Mouse (Mus musculus) kidney, embryonic 14.5 days (tissue): ENCODE measurements around the gene Pltp. TPM values are rescaled to one million over a fixed set of nuclear protein-coding genes. Genes with fewer than 3 reads are reported as not detected.
"Not testable (repeated sequence)": the region's sequence is repeated elsewhere in the genome, so short reads cannot be mapped to it uniquely, and the experiment has no call there.

Experiments used
- ATAC-seq: fragments of 200-750 bp; cut with Nextera tagmentation; 2 replicates; pipeline ENCODE4 v1.8.0; 2017; ENCODE audit warnings: moderate number of reproducible peaks, mild to moderate bottlenecking, moderate TSS enrichment, moderate library complexity; ENCODE audit not compliant: low FRiP score, low TSS enrichment
- H3K27ac ChIP-seq: fragments of 300-500 bp; sonication (generic); 2 replicates; pipeline ENCODE4 v1.5.1; 2014; ENCODE audit warnings: low read depth, mild to moderate bottlenecking, low read length, moderate library complexity, mixed read lengths
- H3K27me3 ChIP-seq: fragments of 300-500 bp; sonication (generic); 2 replicates; pipeline ENCODE4 v1.6.1; 2014; ENCODE audit warnings: mild to moderate bottlenecking, low read length; ENCODE audit not compliant: control insufficient read depth, insufficient read depth
- H3K36me3 ChIP-seq: fragments of 300-500 bp; sonication (generic); 2 replicates; pipeline ENCODE4 v1.6.1; 2014; ENCODE audit warnings: low read length, mixed read lengths; ENCODE audit not compliant: control insufficient read depth, insufficient read depth
- H3K4me1 ChIP-seq: fragments of 300-500 bp; sonication (generic); 2 replicates; pipeline ENCODE4 v1.6.1; 2014; ENCODE audit warnings: low read length, mixed read lengths; ENCODE audit not compliant: control insufficient read depth, insufficient read depth
- H3K4me2 ChIP-seq: fragments of 300-500 bp; sonication (generic); replicated peaks from 2 replicates; pipeline ENCODE4 v1.6.1; 2014; ENCODE audit warnings: low read depth, mild to moderate bottlenecking, low read length
- H3K4me3 ChIP-seq: fragments of 300-500 bp; sonication (generic); 2 replicates; pipeline ENCODE4 v1.5.1; 2014; ENCODE audit warnings: mild to moderate bottlenecking, low read length
- H3K9ac ChIP-seq: fragments of 300-500 bp; sonication (generic); 2 replicates; pipeline ENCODE4 v1.6.1; 2014; ENCODE audit warnings: low read depth, mild to moderate bottlenecking, low read length, moderate library complexity
- H3K9me3 ChIP-seq: fragments of 300-500 bp; sonication (generic); 2 replicates; pipeline ENCODE4 v1.6.1; 2016; ENCODE audit warnings: low read length; ENCODE audit not compliant: control insufficient read depth
- WGBS: fragments of 180-500 bp; shearing (Covaris S2); extraction: QIAGEN DNeasy Blood & Tissue Kit; methylation state at CpG from one replicate; pipeline ENCODE4 v1.1.7; 2014; 5-methylcytosine and 5-hydroxymethylcytosine counted together
- polyA plus RNA-seq: library from polyadenylated mRNA; unstranded; fragments of >200 nt; fragmentation: Nextera tagmentation; extraction: Ambion mirVana; gene quantifications from 2 replicates; pipeline ENCODE4 v1.2.1, GENCODE M21; 2014

Gene Pltp
- polyA plus RNA-seq, 1 experiment from 2014 or later = 34.6 TPM

DNA sequence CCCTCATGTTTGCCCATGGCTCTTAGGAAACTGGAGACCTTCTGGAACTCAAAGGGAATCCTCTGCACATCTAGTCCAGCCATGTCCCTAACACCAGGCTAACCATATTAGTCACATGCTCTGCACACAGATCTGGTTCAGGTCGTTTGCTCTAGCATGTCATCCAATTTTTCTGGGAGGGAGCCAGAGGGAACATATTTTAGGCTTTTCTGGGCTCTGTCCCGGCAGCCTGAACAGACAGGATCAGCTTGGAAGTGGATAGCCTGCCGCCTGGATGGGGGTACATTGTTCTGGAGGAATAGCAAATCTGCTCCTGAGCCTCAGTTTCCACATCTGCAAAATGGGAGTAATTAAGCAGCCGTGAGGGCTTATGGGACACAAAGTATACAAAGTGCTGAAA lies 3.6 kb upstream of the Pltp start:
- Histone ChIP-seq H3K9me3 (no peaks in the 10 kb centered on the region), H3K4me3 (no peak overlapping the region), H3K4me1 (peaks cover 49% of the 10 kb centered on the region), H3K9ac (no peak overlapping the region), H3K36me3 (no peaks in the 10 kb centered on the region), H3K27ac (peak overlapping the region; percentile 65; the same call in 1 of the 2 replicates), H3K4me2 (no peak overlapping the region), H3K27me3 (peaks cover 17% of the 10 kb centered on the region)
- no peak for ATAC-seq
- 78% methylated on average over 4 of the region's 4 CpGs for WGBS

GRCm38 (mm10) chr2:164859640-164860432 lies 2.3 kb upstream of the Pltp start:
- Histone ChIP-seq H3K9ac (no peak overlapping the region), H3K27me3 (peaks cover 22% of the 10 kb centered on the region), H3K4me2 (0 out of 2 replicates have a peak overlapping the region, but pooled peaks have one; percentile 8), H3K4me1 (peaks cover 52% of the 10 kb centered on the region), H3K36me3 (no peaks in the 10 kb centered on the region), H3K4me3 (no peak overlapping the region), H3K9me3 (no peaks in the 10 kb centered on the region), H3K27ac (peak overlapping the region; percentile 51; the same call in 1 of the 2 replicates)
- peak; percentile 17; the same call in 1 of the 2 replicates for ATAC-seq
- WGBS = 22% methylated on average over 9 of the region's 9 CpGs

DNA sequence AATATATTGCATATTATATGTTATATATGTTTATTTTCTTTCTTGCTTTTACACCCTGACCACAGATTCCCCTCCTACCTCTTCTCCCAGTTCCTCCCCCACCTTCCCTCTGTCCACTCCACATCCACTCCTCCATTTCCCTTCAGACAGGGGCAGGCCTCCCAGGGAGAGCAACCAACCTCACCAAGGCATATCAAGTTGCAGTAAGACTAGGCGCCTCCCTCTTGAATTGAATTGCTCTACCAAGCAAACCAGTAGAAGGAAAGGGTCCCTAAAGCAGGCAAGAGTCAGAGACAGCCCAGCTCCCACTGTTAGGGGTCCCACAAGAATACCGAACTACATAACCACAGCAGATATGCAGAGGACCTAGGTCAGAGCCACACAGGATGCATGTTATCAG lies 1.6 kb upstream of the Pltp start:
- H3K4me3 ChIP-seq = no peak overlapping the region
- peak; percentile 61 for ATAC-seq
- H3K4me1 ChIP-seq = peaks cover 52% of the 10 kb centered on the region
- no peaks in the 10 kb centered on the region for H3K9me3 ChIP-seq
- 24% methylated on average over 2 of the region's 2 CpGs for WGBS
- no peak overlapping the region for H3K9ac ChIP-seq
- H3K4me2 ChIP-seq = 0 out of 2 replicates have a peak overlapping the region, but pooled peaks have one; percentile 8
- H3K27ac ChIP-seq = peak overlapping the region; percentile 51; the same call in 1 of the 2 replicates
- H3K36me3 ChIP-seq = no peaks in the 10 kb centered on the region
- H3K27me3 ChIP-seq = peaks cover 24% of the 10 kb centered on the region

GRCm38 (mm10) chr2:164857842-164858553 lies 487 bp upstream of the Pltp start:
- ATAC-seq = no peak
- no peaks in the 10 kb centered on the region for H3K36me3 ChIP-seq
- peak overlapping the region; percentile 52 for H3K9ac ChIP-seq
- H3K27ac ChIP-seq = no peak overlapping the region
- no peaks in the 10 kb centered on the region for H3K9me3 ChIP-seq
- peak overlapping the region; percentile 92 for H3K4me2 ChIP-seq
- peaks cover 52% of the 10 kb centered on the region for H3K4me1 ChIP-seq
- WGBS = 6% methylated on average over 19 of the region's 19 CpGs
- H3K27me3 ChIP-seq = peaks cover 24% of the 10 kb centered on the region
- H3K4me3 ChIP-seq = peak overlapping the region; percentile 56

- no peak overlapping the region for H3K27ac ChIP-seq
Observed at GRCm38 (mm10) chr2:164856309-164857100, 1.0 kb downstream of the Pltp start.

DNA sequence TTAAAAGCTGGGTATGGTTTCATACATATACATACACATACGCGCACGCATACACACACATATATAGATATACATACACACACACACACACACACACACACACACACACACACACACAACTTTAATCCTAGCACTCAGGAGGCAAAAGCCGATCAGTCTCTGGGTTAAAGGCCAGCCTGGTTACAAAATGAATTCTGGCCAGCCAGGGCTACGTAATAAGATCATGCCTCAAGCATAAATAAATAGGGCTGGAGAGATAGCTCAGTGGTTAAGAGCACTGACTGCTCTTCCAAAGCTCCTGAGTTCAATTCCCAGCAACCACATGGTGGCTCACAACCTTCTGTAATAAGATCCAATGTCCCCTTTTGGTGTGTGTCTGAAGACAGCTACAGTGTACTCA lies 1.9 kb downstream of the Pltp start:
- not testable (repeated sequence) for H3K9ac ChIP-seq, H3K4me3 ChIP-seq, H3K36me3 ChIP-seq, H3K9me3 ChIP-seq, H3K27ac ChIP-seq, ATAC-seq
- peak overlapping the region; percentile 92 for H3K4me2 ChIP-seq
- 80% methylated on average over 5 of the region's 5 CpGs for WGBS
- H3K27me3 ChIP-seq = peaks cover 24% of the 10 kb centered on the region
- peaks cover 38% of the 10 kb centered on the region for H3K4me1 ChIP-seq

More at GRCm38 (mm10) chr2:164856309-164857100, 1.0 kb downstream of the Pltp start:
- peaks cover 24% of the 10 kb centered on the region for H3K27me3 ChIP-seq
- H3K36me3 ChIP-seq = no peaks in the 10 kb centered on the region
- H3K4me3 ChIP-seq = peak overlapping the region; percentile 56
- no peaks in the 10 kb centered on the region for H3K9me3 ChIP-seq
- H3K4me1 ChIP-seq = peaks cover 39% of the 10 kb centered on the region
- H3K9ac ChIP-seq = peak overlapping the region; percentile 52
- WGBS = under 1% methylated on average over 42 of the region's 42 CpGs
- H3K4me2 ChIP-seq = peak overlapping the region; percentile 92
- 0 out of 2 replicates have a peak, but pooled peaks have one; percentile 18 for ATAC-seq

DNA sequence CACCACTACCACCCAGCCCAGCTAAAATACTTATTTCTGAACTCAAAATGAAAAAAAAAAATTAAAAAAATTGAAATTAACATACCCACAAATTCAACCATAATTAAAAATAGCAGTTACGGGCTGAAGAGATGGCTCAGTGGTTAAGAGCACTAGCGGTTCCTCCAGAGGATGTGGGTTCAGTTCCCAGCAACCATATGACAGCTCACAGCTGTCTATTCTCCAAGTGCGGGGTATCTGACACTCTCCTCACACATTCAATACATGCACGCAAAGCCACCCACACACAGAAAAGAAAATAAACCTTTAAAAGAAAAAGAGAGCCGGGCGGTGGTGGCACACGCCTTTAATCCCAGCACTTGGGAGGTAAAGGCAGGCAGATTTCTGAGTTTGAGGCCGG lies 7.5 kb downstream of the Pltp start:
- Histone ChIP-seq H3K4me2 (no peak overlapping the region), H3K27ac (no peak overlapping the region), H3K36me3 (no peaks in the 10 kb centered on the region), H3K9me3 (no peaks in the 10 kb centered on the region), H3K4me3 (no peak overlapping the region), H3K27me3 (peaks cover 4% of the 10 kb centered on the region; the same call in 1 of the 2 replicates), H3K9ac (no peak overlapping the region), H3K4me1 (no peaks in the 10 kb centered on the region)
- ATAC-seq = no peak
- WGBS = 51% methylated on average over 8 of the region's 8 CpGs

DNA sequence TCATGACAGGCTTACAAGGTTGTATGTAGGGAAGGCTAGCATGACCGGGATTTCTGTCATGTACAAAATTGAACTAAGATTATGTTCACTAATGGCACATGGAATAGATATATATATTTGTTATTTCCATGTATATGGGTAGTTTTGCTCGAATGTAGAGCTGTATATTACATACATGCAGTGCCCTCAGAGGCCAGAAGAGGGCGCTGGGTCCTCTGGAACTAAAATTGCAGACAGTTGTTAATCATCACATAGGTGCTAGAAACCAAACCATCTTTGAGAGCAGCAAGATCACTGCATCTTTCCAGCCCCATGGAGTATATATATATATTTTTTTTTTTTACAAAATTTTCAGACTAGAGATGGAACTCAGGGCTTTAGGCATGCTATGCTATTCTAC lies 11.7 kb downstream of the Pltp start:
- H3K4me2 ChIP-seq = no peak overlapping the region
- ATAC-seq = no peak
- WGBS = 63% methylated on average over 3 of the region's 3 CpGs
- no peak overlapping the region for H3K9ac ChIP-seq
- H3K9me3 ChIP-seq = no peaks in the 10 kb centered on the region
- H3K36me3 ChIP-seq = no peaks in the 10 kb centered on the region
- no peak overlapping the region for H3K27ac ChIP-seq
- H3K4me1 ChIP-seq = no peaks in the 10 kb centered on the region
- no peak overlapping the region for H3K4me3 ChIP-seq
- H3K27me3 ChIP-seq = no peaks in the 10 kb centered on the region
